Mouse (Mus musculus): ENCODE data around the gene Eif2ak3.

- peak; percentile 97 for TF ChIP-seq CTCF (IDR thresholded peaks at IDR 0.05; ENCODE audit: low read depth)
- no peak for TF ChIP-seq EP300 (IDR thresholded peaks at IDR 0.05; ENCODE audit: low read depth)
These were observed 46.6 kb upstream of the Eif2ak3 start for GRCm38 (mm10) chr6:70797581-70798251.
